Mouse (Mus musculus) Muller cell, postnatal 12 days (primary cell): ENCODE data around the gene Cabin1.

ENCODE experiments used
- DNase-seq: peaks from one replicate; pipeline ENCODE4 v3.0.0-alpha.2; 2015; ENCODE audit errors: inconsistent ontology term

Cabin1 gene

DNA sequence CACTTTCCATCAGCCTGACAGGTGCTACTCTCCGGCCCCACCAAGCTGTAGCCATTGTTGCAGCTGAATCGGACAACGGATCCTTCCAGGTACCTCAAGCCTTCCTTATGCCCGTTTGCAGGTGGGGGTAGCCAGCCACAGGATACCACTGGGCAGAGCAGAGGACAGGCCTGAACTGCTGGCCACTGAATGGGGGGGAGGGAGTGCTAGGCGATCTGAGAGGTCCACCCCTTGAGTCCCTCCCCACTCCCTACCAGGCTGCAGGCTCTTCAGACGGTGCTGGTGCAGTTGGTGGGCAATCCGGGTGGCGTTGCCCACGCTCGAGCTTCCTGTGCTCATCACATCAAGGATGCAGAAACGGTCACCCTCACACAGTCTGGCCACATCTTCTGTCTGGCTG lies 126.4 kb downstream of the Cabin1 start:
- DNase-seq: no peak

DNA sequence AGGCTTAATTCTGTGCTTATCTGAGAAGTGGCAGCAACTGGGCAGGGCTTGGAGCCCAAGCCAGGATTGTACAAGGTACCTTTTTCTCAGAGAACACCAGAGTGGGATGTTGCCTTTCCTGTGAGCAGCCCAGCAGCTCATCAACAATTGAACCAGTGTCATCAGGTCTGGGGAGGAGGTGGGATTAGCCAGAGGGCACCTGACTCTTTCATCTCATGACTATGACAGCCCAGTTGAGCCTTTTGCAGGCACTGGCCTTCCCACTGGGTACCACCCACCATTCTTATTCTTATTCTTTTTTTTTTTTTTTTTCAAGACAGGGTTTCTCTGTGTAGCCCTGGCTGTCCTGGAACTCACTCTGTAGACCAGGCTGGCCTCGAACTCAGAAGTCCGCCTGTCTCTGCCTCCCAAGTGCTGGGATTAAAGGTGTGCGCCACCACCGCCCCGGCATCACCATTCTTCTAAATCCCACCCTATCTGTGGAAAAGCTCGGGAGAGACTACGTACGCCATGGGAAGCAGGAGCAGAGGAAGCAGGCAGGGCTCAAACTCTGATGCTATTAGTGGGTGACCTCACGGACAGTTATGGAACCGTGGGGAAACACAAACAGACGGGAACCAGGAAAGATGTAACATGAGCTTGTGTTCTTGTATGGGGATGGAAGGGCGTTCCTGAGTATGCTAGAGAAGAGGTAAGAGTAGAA lies 127.9 kb downstream of the Cabin1 start:
- DNase-seq: no peak

DNA sequence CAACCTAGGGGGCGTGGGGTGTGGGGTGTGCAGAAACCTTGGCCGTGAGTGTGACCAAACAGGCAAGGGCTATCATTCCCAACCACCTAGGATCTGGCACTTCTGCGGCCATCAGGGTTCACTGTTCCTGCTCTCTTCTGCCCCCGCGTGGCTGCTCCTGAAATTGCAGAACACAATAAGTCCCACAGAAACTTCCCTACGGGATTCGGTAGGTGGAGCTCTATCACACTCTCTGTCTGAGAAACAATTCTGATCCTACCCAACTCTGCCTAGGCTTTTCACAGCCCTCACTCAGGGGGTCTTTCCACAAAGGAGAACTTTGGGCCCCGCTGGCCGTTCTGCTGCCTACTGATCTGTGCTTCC lies 128.5 kb downstream of the Cabin1 start:
- DNase-seq: peak; percentile 64

DNA sequence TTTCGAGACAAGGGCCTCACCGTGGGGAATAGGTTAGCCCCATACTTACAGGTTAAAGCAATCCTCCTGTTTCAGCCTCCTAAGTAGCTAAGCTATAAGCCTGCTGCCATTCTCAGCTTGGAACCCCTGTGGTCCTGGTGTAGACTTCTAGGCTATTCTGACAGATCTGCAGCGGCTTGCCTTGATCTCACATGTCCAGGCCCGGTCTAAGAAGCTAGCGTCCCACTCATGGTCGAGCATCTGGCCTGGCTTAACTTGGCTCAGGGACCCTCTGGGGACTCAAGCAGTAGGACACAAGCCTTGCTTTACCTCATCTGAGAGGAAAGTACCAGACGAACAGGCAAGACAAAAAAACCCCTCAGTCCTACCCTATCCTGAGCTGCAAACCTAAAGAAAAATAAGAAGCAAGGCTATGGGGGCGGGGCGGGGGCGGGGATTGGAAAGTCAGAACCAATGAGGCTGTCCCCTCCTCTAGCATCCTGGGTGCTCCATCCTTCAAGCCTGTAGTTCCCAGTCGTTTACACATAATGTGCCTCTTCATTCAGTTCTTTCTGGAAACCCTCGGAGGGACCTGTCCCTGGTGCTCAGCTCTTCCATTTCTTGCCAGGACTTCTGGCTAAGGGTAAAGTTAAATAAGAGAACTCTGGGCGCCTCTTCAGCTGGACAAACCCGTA lies 129.0 kb downstream of the Cabin1 start:
- no peak for DNase-seq

DNA sequence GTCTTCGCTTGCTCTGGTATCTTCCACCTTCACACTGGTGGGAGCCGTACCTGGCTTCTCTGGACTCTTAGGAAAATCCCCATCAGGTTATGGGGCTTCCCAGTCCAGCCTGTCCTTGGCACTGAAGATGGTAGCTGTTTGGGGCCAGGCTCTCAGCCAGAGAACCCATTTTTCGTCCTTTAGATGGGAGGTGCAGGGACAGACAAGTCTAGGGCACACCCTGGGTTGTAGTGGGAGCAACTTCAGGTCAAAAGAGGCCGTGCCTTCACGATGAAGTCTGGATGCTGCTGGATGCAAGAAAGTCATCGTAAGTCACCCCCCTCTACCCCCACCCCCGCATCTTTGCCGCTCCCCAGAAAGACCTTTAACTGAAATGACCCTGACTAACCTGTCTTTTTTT lies 129.5 kb downstream of the Cabin1 start:
- DNase-seq: no peak

DNA sequence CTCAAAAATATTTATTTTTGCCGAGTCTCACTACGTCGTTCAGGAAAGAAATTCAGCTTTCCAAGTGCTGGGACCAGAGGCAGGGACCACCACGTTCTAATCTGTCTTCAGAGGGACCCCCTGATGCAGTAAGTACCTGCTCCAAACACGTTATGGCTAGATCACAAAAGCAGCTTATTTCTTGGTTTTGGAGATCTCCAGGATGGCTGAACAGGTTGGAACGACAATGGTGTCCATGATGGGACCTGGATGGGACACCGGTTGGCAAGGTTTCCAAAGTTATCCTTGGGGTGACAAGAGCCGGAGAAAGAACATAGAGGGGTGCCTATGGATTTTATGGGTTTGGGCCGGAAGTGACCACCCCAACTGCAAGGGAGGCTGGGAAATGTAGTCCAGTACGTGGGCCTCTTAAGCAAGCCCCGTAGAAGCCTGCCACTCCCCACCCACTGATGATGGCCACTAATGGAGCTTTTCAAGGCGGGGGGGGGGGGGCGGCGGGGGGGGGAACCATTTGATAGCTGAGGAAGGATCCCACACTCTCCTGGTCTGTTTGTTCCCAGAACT lies 130.5 kb downstream of the Cabin1 start:
- no peak for DNase-seq

DNA sequence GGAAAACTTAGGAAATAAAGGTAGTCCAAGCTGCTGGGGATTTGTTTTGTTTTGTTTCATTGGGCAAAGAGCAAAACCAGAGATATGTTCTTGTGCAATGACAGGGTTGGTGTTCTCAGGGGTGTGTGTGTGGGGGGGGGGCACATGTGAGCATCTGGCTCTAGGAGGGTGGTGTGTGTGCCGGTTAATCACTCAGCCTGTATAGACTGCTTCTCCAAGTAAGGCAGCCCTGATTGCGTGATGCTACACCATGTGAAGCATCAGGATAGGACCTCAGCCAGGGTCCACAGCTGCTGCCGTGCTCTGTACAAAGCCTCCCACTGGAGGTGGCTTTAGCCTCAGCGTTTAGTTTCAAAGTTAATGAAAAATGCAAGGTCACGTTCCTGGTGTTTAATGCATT lies 131.1 kb downstream of the Cabin1 start:
- no peak for DNase-seq

DNA sequence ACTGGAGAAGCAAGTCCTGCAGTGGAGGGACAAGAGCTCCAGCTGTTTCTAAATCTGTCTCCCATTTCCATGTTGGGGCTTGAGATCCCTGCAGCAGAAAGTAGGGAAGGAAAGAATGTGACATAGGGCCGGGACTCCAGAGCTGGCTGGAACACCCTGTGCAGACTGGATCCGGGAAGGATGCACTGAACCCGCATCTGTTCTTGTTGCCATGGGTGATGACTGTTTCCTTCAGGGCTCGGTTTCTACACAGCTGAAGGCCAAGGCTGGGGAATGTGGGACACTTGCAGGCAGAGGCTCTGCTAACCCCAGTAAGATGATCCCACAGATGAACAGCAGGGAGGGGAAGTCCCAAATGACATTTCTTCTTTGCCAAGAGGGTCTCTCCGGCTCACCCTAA lies 131.5 kb downstream of the Cabin1 start:
- no peak for DNase-seq

DNA sequence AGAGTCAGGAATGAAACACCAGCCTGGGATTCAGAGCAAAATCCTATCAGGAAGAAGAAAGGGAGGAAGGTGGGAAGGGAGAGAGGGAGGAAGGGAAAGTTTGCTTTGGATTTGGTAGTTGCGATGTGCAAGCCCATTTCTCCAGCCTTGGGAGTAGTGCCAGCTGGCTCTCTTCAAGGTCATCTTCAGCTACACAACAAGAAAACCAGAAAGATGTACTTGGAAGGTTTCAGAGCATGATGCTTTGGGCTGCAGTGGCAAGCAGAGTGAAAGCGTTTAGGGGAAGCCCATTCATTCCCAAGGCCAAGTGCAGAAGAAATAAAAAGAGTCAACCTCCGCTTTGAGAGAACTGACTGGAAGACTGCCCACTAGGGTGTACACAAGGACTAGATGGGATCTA lies 136.7 kb downstream of the Cabin1 start:
- no peak for DNase-seq

DNA sequence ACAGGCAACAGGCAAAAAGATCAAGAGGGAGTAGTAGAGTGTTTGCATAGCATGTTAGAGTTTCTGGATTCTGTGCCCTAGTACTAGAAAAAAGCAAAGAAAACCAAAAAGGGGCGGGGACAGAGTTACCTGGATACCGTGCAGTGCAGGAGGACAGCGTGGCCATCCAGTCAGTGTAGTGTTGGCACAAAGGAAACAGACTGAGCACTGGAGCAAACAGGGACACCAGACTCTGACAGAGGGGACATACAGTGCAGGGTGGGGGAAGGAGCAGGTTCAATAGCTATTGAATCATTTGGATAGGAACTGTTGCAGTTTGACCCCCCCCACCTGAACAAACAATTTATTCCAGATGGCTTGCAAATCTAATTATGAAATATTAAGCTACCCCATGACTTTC lies 137.2 kb downstream of the Cabin1 start:
- no peak for DNase-seq

DNA sequence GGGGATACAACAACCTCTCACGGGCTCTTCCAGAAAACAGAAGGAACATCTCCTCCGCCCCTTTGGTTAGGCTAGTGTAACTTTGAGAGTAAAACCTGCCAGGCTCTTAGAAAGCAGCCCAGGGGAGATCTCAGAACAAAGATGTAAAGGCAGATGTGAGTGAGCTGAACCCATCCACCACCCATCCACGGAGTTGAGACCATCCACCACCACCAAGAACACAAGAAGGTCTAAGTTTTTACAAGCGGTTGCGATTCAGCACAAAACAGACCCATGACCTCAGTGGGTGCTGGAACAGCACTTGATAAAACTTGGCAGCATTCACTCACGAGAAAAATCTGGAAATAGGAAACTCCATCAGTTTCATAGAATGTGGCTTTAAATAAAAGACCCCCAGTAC lies 138.2 kb downstream of the Cabin1 start:
- no peak for DNase-seq

DNA sequence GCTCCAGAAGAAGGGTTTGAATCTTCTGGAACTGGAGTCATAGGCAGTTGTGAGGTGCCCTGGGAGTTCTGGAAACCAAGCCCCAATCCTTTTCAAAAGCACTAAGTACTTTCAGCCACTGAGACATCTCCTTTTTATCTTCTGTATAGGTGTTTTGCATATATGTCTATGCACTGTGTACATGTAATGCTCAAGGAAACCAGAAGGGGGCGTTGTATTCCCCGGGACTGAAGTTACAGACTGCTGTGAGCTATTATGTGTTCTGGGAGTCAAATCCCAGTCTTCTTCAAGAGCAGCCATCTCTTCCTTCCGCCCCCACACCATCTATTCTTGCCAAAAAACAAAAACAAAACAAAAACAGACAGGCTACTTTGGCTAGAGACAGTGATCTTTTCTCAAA lies 143.3 kb downstream of the Cabin1 start:
- no peak for DNase-seq

DNA sequence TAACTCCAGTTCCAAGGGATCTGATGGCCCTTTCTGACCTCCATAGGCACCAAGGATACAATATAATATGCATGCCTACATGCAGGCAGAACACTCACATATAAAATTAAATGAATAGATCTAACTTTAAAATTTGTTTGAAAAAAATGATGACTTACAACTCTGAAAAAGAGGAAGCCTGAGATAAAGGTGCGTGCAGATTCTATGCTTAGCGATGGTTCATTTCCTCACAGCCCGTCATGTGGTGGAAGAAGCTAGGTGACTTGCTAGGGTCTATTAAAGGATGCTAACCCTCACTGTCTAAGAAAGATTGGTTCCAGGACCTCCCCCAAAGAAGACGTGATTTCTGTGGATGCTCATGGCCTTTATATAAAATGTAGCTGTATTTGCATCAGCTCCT lies 148.1 kb downstream of the Cabin1 start:
- DNase-seq: no peak

DNA sequence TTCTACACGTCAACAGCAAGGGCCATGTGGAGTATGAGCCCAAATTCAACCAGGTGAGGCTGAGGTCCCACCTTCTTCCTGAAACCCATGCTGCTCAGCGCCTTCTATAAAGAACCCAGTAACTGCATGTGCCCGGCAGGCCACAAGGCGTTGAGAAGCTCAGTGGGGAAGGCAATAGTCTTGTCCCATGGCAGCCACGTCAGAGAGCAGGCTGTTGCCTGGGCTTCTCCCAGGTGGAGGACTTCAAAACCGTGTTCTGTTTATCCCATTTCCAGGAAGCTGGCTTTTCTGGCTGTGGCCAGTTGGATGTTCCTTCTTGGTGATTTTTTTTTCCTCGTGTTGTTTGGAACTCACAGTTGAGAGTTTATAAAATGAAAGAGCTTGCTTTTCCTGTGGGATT lies 153.7 kb downstream of the Cabin1 start:
- no peak for DNase-seq

DNA sequence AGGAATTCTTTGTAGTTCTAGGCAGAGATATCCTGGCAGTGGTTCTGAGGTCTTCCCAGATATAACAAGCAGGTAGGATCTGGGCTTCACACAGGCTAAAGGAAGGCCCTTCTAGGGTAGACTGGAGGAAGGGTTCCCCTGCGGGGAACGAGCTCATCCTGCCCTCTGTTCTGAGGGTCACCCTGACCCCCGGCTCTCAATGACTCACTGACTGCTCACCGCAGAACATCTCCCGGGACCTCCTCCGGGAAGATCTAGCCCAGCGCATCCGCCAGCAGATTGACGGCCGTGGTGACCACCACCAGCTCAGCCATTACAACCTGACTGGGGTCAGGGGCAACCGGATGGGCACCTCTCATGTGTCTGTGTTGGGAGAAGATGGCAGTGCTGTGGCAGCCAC lies 155.2 kb downstream of the Cabin1 start:
- no peak for DNase-seq

DNA sequence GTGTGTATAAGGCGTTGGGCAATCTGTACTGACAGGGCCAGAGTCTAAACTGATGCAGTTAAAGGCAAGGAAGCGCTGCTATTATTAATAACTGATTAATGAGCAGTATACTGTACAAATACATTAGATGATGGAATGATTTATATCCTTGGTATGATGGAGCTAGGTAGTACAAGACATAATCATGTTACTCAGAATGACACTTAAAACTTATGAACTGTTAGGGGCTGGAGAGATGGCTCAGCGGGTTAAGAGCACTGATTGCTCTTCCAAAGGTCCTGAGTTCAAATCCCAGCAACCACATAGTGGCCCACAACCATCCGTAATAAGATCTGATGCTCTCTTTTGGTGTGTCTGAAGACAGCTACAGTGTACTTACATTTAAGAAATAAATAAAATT lies 156.9 kb downstream of the Cabin1 start:
- no peak for DNase-seq

DNA sequence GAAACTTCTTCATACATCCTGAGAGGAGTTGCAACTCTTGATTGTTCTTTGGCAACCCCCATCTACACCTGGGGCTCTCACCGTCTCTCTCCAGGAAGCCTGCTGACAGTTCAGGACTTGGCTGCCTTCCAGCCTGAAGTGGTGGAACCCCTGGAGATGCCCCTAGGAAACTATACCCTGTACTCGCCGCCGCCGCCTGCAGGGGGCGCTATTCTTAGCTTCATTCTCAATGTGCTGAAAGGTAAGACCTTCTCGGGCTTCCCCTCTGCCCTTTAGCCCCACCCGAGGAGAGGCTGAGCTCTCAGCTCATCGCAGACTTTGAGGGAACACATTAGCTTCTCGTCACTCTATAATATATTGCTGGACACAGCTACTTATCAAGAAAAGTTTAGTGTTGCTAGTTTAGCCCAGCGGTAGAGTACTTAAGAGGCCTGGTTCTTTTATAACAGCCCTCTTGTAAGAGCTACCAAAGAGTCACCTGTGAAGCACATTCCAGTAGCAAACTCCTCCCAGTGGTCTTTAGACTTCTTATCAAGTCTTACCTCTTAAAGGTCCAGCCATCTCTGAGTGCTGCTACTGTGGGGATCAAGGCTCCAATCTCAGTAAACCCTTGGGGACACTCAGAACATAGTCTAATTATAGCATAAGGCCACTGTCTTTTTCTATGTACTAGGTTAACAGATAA lies 158.8 kb downstream of the Cabin1 start:
- DNase-seq: no peak

DNA sequence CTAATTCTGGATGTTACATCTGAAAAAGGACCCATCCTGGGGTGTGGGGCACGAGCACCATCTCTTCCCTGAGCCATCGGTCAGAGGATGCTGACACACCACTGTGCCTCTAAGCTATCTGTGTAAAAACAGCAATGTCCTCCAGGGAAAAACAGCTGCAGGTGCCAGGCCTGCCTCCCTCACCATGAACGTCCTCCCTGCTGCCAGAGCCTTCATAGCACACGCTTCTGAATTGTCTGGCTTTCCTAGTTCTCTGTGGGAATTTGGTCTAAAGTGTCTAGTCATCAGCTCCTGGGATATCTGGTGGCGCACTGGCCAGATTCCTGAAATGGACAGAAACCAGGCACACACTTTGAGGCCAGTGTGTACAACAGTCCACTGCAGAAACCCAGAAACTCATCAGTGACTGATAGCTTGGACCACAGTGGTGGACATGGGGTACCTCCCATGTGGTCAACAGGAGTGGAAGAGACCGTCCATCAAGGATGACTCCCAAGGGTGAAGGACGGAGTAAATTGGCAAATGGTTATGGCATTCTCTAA lies 163.9 kb downstream of the Cabin1 start:
- DNase-seq: no peak
